Mouse (Mus musculus): Measurements from ENCODE around the gene Msrb3. TPM values are rescaled to one million over a fixed set of nuclear protein-coding genes. Genes with fewer than 3 reads are reported as not detected.

The Msrb3 gene
- polyA plus RNA-seq, 1 experiment from 2014 or later = 8.2 TPM

- no peaks in the 10 kb centered on the region for H3K27me3 ChIP-seq (ENCODE audit: control insufficient read depth, insufficient read depth, low read length)
- no peak overlapping the region for H3K4me3 ChIP-seq (ENCODE audit: low read depth, low read length)
- no peak overlapping the region for H3K4me2 ChIP-seq (ENCODE audit: low read depth, low read length, severe bottlenecking)
- H3K4me1 ChIP-seq (replicated peaks; ENCODE audit: control insufficient read depth, insufficient read depth, low read length) = no peaks in the 10 kb centered on the region
- DNase-seq (ENCODE audit: low spot score) (no peak), ATAC-seq (replicated peaks; ENCODE audit: low FRiP score) (no peak)
- WGBS = 74% methylated on average over 5 of the region's 5 CpGs
- no peak overlapping the region for H3K27ac ChIP-seq (ENCODE audit: low read depth, low read length)
- no peaks in the 10 kb centered on the region for H3K36me3 ChIP-seq (ENCODE audit: control insufficient read depth, insufficient read depth, low read length)
- H3K9me3 ChIP-seq (ENCODE audit: control insufficient read depth, low read length) = no peaks in the 10 kb centered on the region
- H3K9ac ChIP-seq (ENCODE audit: low read length) = no peak overlapping the region
Observed at GRCm38 (mm10) chr10:120784516-120784915, 114.4 kb downstream of the Msrb3 start.

- no peak overlapping the region for H3K4me2 ChIP-seq (ENCODE audit: low read depth, low read length, severe bottlenecking)
- no peak overlapping the region for H3K27ac ChIP-seq (ENCODE audit: low read depth, low read length)
- H3K9ac ChIP-seq (ENCODE audit: low read length) = no peak overlapping the region
- no peaks in the 10 kb centered on the region; the same call in 1 of the 2 replicates for H3K36me3 ChIP-seq (ENCODE audit: control insufficient read depth, insufficient read depth, low read length)
- DNase-seq (ENCODE audit: low spot score) = no peak
- H3K4me3 ChIP-seq (ENCODE audit: low read depth, low read length) = no peak overlapping the region
- ATAC-seq (replicated peaks; ENCODE audit: low FRiP score) = no peak
- H3K4me1 ChIP-seq (replicated peaks; ENCODE audit: control insufficient read depth, insufficient read depth, low read length) = no peaks in the 10 kb centered on the region
- H3K9me3 ChIP-seq (ENCODE audit: control insufficient read depth, low read length) = no peaks in the 10 kb centered on the region
- whole genome bisulfite sequencing = 86% methylated on average over 9 of the region's 9 CpGs
- H3K27me3 ChIP-seq (ENCODE audit: control insufficient read depth, insufficient read depth, low read length) = no peaks in the 10 kb centered on the region
Observed at GRCm38 (mm10) chr10:120783393-120783792, 115.5 kb downstream of the Msrb3 start.

- Histone ChIP-seq H3K36me3 (ENCODE audit: control insufficient read depth, insufficient read depth, low read length) (no peaks in the 10 kb centered on the region; the same call in 1 of the 2 replicates), H3K9ac (ENCODE audit: low read length) (no peak overlapping the region), H3K27ac (ENCODE audit: low read depth, low read length) (no peak overlapping the region), H3K4me3 (ENCODE audit: low read depth, low read length) (no peak overlapping the region), H3K4me1 (replicated peaks; ENCODE audit: control insufficient read depth, insufficient read depth, low read length) (no peaks in the 10 kb centered on the region), H3K27me3 (ENCODE audit: control insufficient read depth, insufficient read depth, low read length) (no peaks in the 10 kb centered on the region), H3K9me3 (ENCODE audit: control insufficient read depth, low read length) (no peaks in the 10 kb centered on the region; the same call in 1 of the 2 replicates), H3K4me2 (ENCODE audit: low read depth, low read length, severe bottlenecking) (no peak overlapping the region)
- DNase-seq (ENCODE audit: low spot score) (no peak), ATAC-seq (replicated peaks; ENCODE audit: low FRiP score) (no peak)
- WGBS = 91% methylated on average over 3 of the region's 3 CpGs
Observed at GRCm38 (mm10) chr10:120777499-120777898, 121.4 kb downstream of the Msrb3 start.

- no peak overlapping the region for H3K9ac ChIP-seq (ENCODE audit: low read length)
- ATAC-seq (replicated peaks; ENCODE audit: low FRiP score) = no peak
- H3K4me1 ChIP-seq (replicated peaks; ENCODE audit: control insufficient read depth, insufficient read depth, low read length) = no peaks in the 10 kb centered on the region
- no peaks in the 10 kb centered on the region; the same call in 1 of the 2 replicates for H3K36me3 ChIP-seq (ENCODE audit: control insufficient read depth, insufficient read depth, low read length)
- no peak overlapping the region for H3K4me2 ChIP-seq (ENCODE audit: low read depth, low read length, severe bottlenecking)
- H3K27me3 ChIP-seq (ENCODE audit: control insufficient read depth, insufficient read depth, low read length) = no peaks in the 10 kb centered on the region
- no peak overlapping the region for H3K4me3 ChIP-seq (ENCODE audit: low read depth, low read length)
- H3K27ac ChIP-seq (ENCODE audit: low read depth, low read length) = no peak overlapping the region
- no peaks in the 10 kb centered on the region; the same call in 1 of the 2 replicates for H3K9me3 ChIP-seq (ENCODE audit: control insufficient read depth, low read length)
- WGBS = 90% methylated on average over 4 of the region's 4 CpGs
- DNase-seq (ENCODE audit: low spot score) = no peak
Observed at GRCm38 (mm10) chr10:120775361-120775760, 123.5 kb downstream of the Msrb3 start.

GRCm38 (mm10) chr10:120767418-120767817, 131.5 kb downstream of the Msrb3 start:
- no peaks in the 10 kb centered on the region for H3K36me3 ChIP-seq (ENCODE audit: control insufficient read depth, insufficient read depth, low read length)
- H3K27me3 ChIP-seq (ENCODE audit: control insufficient read depth, insufficient read depth, low read length) = no peaks in the 10 kb centered on the region
- H3K4me3 ChIP-seq (ENCODE audit: low read depth, low read length) = no peak overlapping the region
- no peak overlapping the region for H3K9ac ChIP-seq (ENCODE audit: low read length)
- WGBS = 90% methylated on average over 3 of the region's 3 CpGs
- H3K9me3 ChIP-seq (ENCODE audit: control insufficient read depth, low read length) = peaks cover 3% of the 10 kb centered on the region; the same call in 1 of the 2 replicates
- H3K4me1 ChIP-seq (replicated peaks; ENCODE audit: control insufficient read depth, insufficient read depth, low read length) = peaks cover 3% of the 10 kb centered on the region; the same call in 1 of the 2 replicates
- H3K4me2 ChIP-seq (ENCODE audit: low read depth, low read length, severe bottlenecking) = no peak overlapping the region
- no peak for DNase-seq (ENCODE audit: low spot score)
- ATAC-seq (replicated peaks; ENCODE audit: low FRiP score) = no peak
- no peak overlapping the region for H3K27ac ChIP-seq (ENCODE audit: low read depth, low read length)

- H3K4me1 ChIP-seq (replicated peaks; ENCODE audit: control insufficient read depth, insufficient read depth, low read length) = peaks cover 3% of the 10 kb centered on the region; the same call in 1 of the 2 replicates
- no peak overlapping the region for H3K4me3 ChIP-seq (ENCODE audit: low read depth, low read length)
- WGBS = 85% methylated on average over 11 of the region's 11 CpGs
- no peak overlapping the region for H3K9ac ChIP-seq (ENCODE audit: low read length)
- DNase-seq (ENCODE audit: low spot score) = no peak
- H3K27ac ChIP-seq (ENCODE audit: low read depth, low read length) = no peak overlapping the region
- H3K9me3 ChIP-seq (ENCODE audit: control insufficient read depth, low read length) = peaks cover 3% of the 10 kb centered on the region; the same call in 1 of the 2 replicates
- no peak overlapping the region for H3K4me2 ChIP-seq (ENCODE audit: low read depth, low read length, severe bottlenecking)
- H3K27me3 ChIP-seq (ENCODE audit: control insufficient read depth, insufficient read depth, low read length) = no peaks in the 10 kb centered on the region
- no peak for ATAC-seq (replicated peaks; ENCODE audit: low FRiP score)
- no peaks in the 10 kb centered on the region for H3K36me3 ChIP-seq (ENCODE audit: control insufficient read depth, insufficient read depth, low read length)
Observed at GRCm38 (mm10) chr10:120765398-120765797, 133.5 kb downstream of the Msrb3 start.

- no peak overlapping the region for H3K4me2 ChIP-seq (ENCODE audit: low read depth, low read length, severe bottlenecking)
- no peak overlapping the region for H3K27ac ChIP-seq (ENCODE audit: low read depth, low read length)
Observed at GRCm38 (mm10) chr10:120763656-120764466, 135.0 kb downstream of the Msrb3 start.

GRCm38 (mm10) chr10:120762958-120763357, 135.9 kb downstream of the Msrb3 start:
- DNase-seq (ENCODE audit: low spot score) (no peak), ATAC-seq (replicated peaks; ENCODE audit: low FRiP score) (no peak)
- 84% methylated on average over 12 of the region's 12 CpGs for WGBS

More at GRCm38 (mm10) chr10:120763656-120764466, 135.0 kb downstream of the Msrb3 start:
- no peaks in the 10 kb centered on the region for H3K36me3 ChIP-seq (ENCODE audit: control insufficient read depth, insufficient read depth, low read length)
- H3K9me3 ChIP-seq (ENCODE audit: control insufficient read depth, low read length) = peaks cover 3% of the 10 kb centered on the region; the same call in 1 of the 2 replicates
- H3K27me3 ChIP-seq (ENCODE audit: control insufficient read depth, insufficient read depth, low read length) = no peaks in the 10 kb centered on the region
- 71% methylated on average over 13 of the region's 13 CpGs for WGBS
- H3K4me3 ChIP-seq (ENCODE audit: low read depth, low read length) = no peak overlapping the region
- peaks cover 3% of the 10 kb centered on the region; the same call in 1 of the 2 replicates for H3K4me1 ChIP-seq (replicated peaks; ENCODE audit: control insufficient read depth, insufficient read depth, low read length)
- ATAC-seq (replicated peaks; ENCODE audit: low FRiP score) (no peak), DNase-seq (ENCODE audit: low spot score) (no peak)
- H3K9ac ChIP-seq (ENCODE audit: low read length) = no peak overlapping the region

More at GRCm38 (mm10) chr10:120762958-120763357, 135.9 kb downstream of the Msrb3 start:
- peaks cover 3% of the 10 kb centered on the region; the same call in 1 of the 2 replicates for H3K4me1 ChIP-seq (replicated peaks; ENCODE audit: control insufficient read depth, insufficient read depth, low read length)
- no peak overlapping the region for H3K9ac ChIP-seq (ENCODE audit: low read length)
- no peaks in the 10 kb centered on the region for H3K27me3 ChIP-seq (ENCODE audit: control insufficient read depth, insufficient read depth, low read length)
- H3K9me3 ChIP-seq (ENCODE audit: control insufficient read depth, low read length) = peaks cover 3% of the 10 kb centered on the region; the same call in 1 of the 2 replicates
- H3K27ac ChIP-seq (ENCODE audit: low read depth, low read length) = no peak overlapping the region
- H3K4me2 ChIP-seq (ENCODE audit: low read depth, low read length, severe bottlenecking) = no peak overlapping the region
- H3K4me3 ChIP-seq (ENCODE audit: low read depth, low read length) = no peak overlapping the region
- H3K36me3 ChIP-seq (ENCODE audit: control insufficient read depth, insufficient read depth, low read length) = no peaks in the 10 kb centered on the region
